Mouse (Mus musculus) lung, postnatal 25 days (tissue): ENCODE measurements at regions not wholly inside any gene's neighbourhood (a gene's known extent, or its start where the extent isn't known, plus 50 kb on each side); places are given as distances from the start of the nearest gene placed in this dataset.

Source experiments
- DNase-seq: peaks from one replicate; pipeline ENCODE4 v3.0.0; 2022; ENCODE audit warnings: low spot score

DNA sequence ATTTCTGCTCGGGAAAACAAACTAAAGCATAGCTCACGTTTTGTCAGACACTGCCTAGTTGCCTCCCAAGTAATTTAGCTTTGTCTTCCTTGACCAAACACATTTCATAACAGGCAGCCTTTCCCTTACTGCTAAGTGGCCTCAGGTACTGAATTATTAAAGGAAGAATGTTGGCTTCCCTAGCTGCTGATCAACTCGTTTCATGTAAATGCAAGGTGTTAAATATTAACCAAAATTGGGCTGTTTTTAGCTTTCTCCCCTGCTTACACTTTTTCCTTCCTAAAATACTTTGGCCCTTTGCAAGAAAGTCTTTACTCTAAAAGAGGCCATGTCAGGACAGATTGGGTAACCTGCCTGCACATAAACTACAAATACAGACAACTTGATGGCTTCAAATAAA, 265.4 kb downstream of the Pmp22 start:
- no peak for DNase-seq

DNA sequence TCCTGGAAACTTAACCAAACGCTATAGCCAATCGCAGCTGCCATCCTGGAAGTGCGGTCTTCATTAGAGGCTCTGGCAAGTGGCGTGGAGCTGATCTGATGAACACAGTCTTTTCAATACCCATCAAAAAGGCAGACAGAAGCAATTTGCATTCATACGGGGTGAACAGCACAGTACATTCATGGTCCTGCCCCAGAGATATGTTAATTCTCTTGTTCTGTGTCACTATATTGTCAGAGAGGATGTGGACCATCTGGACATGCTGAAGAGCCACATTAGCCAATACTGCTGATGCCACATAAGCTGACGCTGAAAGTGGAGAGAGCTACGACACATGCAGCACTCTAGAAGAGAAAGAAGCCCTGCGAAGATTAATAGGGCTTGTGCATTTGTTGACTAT, 267.6 kb downstream of the Pmp22 start:
- DNase-seq, result no peak

GRCm38 (mm10) chr11:63402741-63403140, 274.0 kb downstream of the Pmp22 start:
- DNase-seq, result no peak

- peak; percentile 65 for DNase-seq
Measured at GRCm38 (mm10) chr11:63404719-63405118, 275.9 kb downstream of the Pmp22 start.

GRCm38 (mm10) chr11:63409431-63409830, 280.6 kb downstream of the Pmp22 start:
- no peak for DNase-seq

- no peak for DNase-seq
Measured at GRCm38 (mm10) chr11:63410921-63411320, 282.1 kb downstream of the Pmp22 start.

- DNase-seq, result no peak
Measured at GRCm38 (mm10) chr11:63412364-63412991, 283.7 kb downstream of the Pmp22 start.

DNA sequence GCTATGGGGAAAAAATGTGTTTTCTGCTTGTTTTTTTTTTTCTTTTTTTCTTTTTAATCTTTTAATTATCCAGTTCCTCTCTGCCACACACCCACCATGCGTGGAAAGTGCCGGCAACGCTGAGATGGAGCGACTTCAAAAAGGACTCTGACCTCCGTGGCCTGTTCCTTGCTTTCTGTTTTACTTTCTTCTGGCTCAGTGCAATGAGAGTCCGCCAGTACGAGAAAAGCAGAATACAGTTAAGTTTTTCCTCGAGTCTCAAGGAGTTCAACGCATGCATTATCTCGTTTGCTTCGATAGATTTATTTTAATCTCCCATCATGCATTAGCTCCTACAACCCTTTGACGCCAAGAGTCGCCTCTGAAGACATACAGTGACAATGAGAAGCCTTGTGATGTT, 284.3 kb downstream of the Pmp22 start:
- DNase-seq, result no peak

DNA sequence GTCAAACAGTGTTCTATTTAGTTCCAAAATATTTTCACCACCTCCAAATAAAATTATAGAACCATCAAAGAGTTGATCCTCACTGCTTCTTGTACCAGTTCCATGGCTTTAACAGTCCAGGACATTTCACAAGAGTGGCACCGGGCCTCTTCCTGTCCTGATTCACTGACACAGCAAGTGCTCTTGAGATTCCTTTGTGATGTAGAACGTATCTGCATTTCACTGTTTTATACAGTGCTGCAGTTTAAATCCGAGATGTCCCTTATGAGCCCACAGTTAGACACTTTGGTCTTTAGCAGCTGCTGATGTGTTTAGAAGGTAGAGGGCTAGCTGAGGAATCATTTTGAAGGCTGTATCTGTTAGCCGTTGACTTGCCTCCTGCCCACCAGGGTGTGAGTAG, 284.8 kb downstream of the Pmp22 start:
- DNase-seq, result no peak

- DNase-seq, result peak; percentile 62
Measured at GRCm38 (mm10) chr11:63418042-63418776, 289.4 kb downstream of the Pmp22 start.

DNA sequence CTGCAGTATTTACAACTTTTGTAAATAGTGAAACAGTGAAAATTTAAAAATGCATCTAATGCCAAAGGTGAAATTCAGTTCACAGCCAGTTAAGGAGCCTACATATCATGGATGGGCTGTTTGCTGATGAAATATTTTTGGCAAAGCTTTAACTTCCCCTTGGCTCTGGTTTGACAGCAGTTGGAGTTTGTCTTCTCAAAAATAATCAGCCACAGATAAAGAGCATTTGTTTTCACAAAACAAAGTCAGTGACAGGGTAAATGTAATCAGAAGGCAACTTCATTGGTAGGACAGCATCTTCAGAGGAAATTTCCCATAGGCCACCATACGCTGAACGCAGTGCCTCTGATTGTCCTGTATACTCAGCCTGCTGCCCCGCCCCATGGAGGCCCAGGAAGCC, 291.6 kb downstream of the Pmp22 start:
- DNase-seq, result no peak

- DNase-seq, result no peak
Measured at GRCm38 (mm10) chr11:63422069-63422468, 293.3 kb downstream of the Pmp22 start.

- no peak for DNase-seq
Measured at GRCm38 (mm10) chr11:63424319-63424718, 295.5 kb downstream of the Pmp22 start.

DNA sequence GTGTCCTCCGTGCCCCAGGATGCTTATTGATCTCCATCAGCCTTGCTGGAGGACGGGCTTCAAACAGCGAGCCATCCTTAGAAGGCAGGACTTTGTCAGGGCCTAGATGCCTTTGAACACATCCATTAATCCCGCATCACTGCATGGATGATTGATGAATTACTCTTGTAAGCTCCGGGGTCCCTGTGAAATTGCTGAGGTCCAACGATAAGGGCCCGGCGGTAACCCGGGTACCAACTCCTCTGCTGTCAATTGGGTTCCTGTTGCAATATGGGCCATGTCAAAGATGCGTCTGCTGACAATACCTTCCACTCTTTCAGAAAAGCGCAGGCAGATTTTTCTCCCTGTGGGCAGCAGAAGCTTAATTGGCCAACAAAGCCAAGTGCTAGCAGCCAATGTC, 297.0 kb downstream of the Pmp22 start:
- DNase-seq, result no peak

- DNase-seq, result no peak
Measured at GRCm38 (mm10) chr11:63453786-63454185, 325.0 kb downstream of the Pmp22 start.

DNA sequence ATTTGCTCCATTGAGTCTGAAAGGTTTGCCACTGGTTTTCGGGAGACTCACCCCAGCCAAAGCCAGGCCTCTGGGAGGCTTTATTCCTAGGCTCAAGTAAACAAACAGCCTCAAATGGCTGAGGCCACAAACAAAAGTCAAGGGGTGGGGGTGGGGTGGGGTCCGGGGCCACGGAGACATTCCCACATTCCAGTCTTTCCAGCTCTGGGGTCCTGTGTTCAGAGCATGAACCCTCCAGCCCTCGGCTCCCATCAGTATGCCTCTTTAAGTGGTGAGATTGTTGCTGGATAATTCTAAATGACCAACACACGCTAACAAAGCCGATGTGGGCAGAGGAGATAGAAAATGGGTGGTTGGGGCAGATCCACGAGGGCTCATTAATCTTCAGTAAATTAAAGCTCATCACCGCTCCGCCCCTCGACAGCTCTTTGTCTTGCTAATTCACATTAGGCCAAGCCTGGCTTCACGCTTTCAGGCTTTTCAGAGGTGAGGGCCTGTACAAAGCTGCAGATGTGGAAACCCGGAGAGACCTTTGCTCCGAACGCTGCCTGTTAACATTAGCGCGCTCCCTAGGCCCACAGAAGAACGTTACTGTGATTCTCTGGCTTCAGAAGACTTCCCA, 326.2 kb downstream of the Pmp22 start:
- DNase-seq, result no peak

- DNase-seq, result peak; percentile 29
Measured at GRCm38 (mm10) chr11:63456356-63456755, 327.6 kb downstream of the Pmp22 start.

DNA sequence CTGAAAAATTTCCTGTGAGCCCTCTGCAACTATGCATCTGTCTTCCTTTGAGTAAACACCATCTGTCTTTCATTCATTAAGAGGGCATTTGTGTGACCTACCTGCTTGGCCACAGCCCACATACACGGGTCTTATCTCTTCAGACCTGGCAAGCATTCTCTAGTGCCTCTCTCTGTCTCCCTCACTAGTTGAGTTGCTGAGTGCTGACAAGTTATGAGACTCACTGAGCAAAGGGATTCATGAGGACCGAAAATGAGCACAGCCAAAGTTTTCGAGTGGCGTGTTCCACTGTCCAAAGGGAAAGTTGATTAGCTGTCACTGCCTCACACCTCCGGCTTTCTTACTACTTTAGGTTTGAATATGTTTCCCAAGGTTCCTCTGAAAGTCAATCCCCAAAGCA, 328.5 kb downstream of the Pmp22 start:
- DNase-seq, result no peak

DNA sequence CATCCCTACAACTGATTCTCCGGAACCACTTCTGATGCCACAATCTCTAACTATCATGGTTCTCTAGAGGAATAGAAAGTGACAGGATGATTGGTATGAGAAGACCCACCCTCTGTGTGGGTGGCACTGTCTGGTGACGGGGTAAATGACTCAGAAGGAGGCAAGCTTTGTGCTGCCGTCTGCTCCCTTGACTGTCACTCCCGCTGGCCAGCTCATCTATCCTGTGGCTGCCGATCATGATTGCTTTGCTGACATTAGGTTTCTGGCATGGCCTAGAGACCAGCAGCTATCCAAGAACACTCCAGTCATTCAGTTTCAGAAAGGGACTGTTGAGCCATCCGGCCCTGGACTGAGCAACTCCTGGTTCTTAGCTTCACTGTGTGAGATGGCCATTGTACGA, 331.4 kb downstream of the Pmp22 start:
- DNase-seq, result no peak

- DNase-seq, result no peak
Measured at GRCm38 (mm10) chr11:63463797-63464331, 335.1 kb downstream of the Pmp22 start.

DNA sequence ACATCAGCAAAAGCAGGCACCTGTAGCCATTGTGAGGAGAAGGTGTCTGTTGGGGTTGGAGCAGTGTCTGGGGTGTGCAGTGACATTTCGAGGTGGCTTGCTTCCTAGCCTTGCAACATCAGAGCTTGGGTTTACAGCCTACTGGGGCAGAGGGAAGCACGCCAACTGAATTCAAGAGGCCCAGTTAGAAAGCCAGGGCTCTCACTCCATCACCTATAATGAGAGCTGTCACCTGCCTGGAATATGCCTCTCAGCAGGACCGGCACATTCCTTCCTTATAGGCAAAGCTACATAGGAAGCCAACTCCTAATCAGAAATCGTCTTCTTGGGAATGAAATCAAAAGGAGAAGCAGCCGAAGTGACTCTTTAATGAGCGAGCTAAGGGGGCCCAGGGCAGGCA, 337.2 kb downstream of the Pmp22 start:
- DNase-seq, result no peak

GRCm38 (mm10) chr11:63466541-63466940, 337.8 kb downstream of the Pmp22 start:
- DNase-seq, result no peak

DNA sequence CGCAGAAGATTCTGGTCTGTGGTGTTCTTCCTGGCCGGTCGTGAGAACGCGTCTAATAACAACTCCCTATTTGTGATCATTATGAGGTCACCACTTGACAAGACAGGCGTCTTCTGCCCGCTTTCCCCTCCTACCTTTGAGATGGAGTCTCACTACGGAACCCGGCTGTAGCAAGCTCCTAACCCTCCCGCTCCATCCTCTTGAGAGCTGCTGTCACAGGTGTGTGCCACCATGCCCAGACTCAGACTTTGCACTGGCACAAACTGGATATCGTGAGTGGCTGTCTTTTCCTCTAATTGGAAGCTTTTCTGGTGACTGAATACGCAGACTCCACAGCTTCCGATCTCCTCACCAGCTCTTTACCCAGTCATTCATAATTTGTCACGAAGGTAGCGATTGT, 346.0 kb downstream of the Pmp22 start:
- no peak for DNase-seq
